Mouse (Mus musculus) heart, adult 2 months (tissue): ENCODE measurements around the gene Plk3. TPM values are rescaled to one million over a fixed set of nuclear protein-coding genes. Genes with fewer than 3 reads are reported as not detected.

Source experiments
- DNase-seq, 2 experiments: peaks; one replicate each; pipeline ENCODE4 v3.0.0; 2021
- H3K27ac ChIP-seq: fragments of 200-600 bp; 2 replicates; pipeline ENCODE4 v1.8.1; 2022
- H3K27me3 ChIP-seq: fragments of 200-500 bp; 2 replicates; pipeline ENCODE4 v1.6.1; 2012; ENCODE audit warnings: mild to moderate bottlenecking, low read length, inconsistent platforms, mixed read lengths; ENCODE audit not compliant: control insufficient read depth, insufficient read depth
- H3K36me3 ChIP-seq: fragments of 200-500 bp; 2 replicates; pipeline ENCODE4 v1.6.1; 2012; ENCODE audit warnings: low read length, inconsistent platforms; ENCODE audit not compliant: control insufficient read depth, insufficient read depth
- H3K4me1 ChIP-seq: fragments of 200-500 bp; 2 replicates; pipeline ENCODE4 v1.6.1; 2011; ENCODE audit warnings: low read length; ENCODE audit not compliant: control insufficient read depth, insufficient read depth
- H3K4me3 ChIP-seq: fragments of 200-600 bp; 2 replicates; pipeline ENCODE4 v1.8.1; 2022
- H3K79me2 ChIP-seq: fragments of 200-500 bp; replicated peaks from 2 replicates; pipeline ENCODE4 v1.6.1; 2012; ENCODE audit warnings: mild to moderate bottlenecking, inconsistent platforms, low read length, moderate library complexity, mixed read lengths; ENCODE audit not compliant: control insufficient read depth, insufficient read depth
- H3K9ac ChIP-seq: fragments of 200-500 bp; 2 replicates; pipeline ENCODE4 v1.6.1; 2012; ENCODE audit warnings: low read depth, mild to moderate bottlenecking, control low read depth, inconsistent platforms, low read length, mixed read lengths
- CTCF ChIP-seq: fragments of 200-600 bp; IDR thresholded peaks from 2 replicates; pipeline ENCODE4 v1.8.1; 2022; ENCODE audit warnings: antibody characterized with exemption, mild to moderate bottlenecking, moderate library complexity
- EP300 ChIP-seq: fragments of 200-500 bp; IDR thresholded peaks from 2 replicates; pipeline ENCODE4 v1.6.1; 2011; ENCODE audit warnings: low read depth, low read length, control low read depth; ENCODE audit not compliant: insufficient read depth
- POLR2A ChIP-seq: fragments of 200-500 bp; IDR thresholded peaks from 2 replicates; pipeline ENCODE4 v1.6.1; 2011; ENCODE audit warnings: mild to moderate bottlenecking, low read depth, low read length, control low read depth; ENCODE audit not compliant: insufficient read depth
- WGBS: fragments of 180-500 bp; shearing (Covaris S2); methylation state at CpG from one replicate; pipeline ENCODE4 v1.1.7; 2018; 5-methylcytosine and 5-hydroxymethylcytosine counted together
- intact Hi-C: fragments of 180-260 bp; cut with DNase I; formaldehyde crosslinking; loops from one replicate; pipeline ENCODE4 v1.15.1; 2025
- polyA plus RNA-seq: library from polyadenylated mRNA; depleted of rRNA; stranded (reverse); fragments of >200 nt; gene quantifications from 2 replicates; pipeline ENCODE4 v1.2.3, GENCODE M21; 2012
- total RNA-seq, 2 experiments: library from RNA; stranded (reverse); gene quantifications; 2 replicates each; pipeline ENCODE4 v1.2.3; 2021

Gene Plk3
- total and polyA plus RNA-seq, 3 experiments = 1.4 to 4.5 (median 1.9) TPM

GRCm38 (mm10) chr4:117098764-117099036 lies 35.1 kb downstream of the Plk3 start:
- WGBS = 79% methylated on average over 2 of the region's 2 CpGs
- TF ChIP-seq POLR2A (no peak), EP300 (no peak), CTCF (no peak)
- intact Hi-C loops = loop anchor here (5.0 kb wide), 1 partner anchor 39 kb away; no protein-coding TSS in a partner anchor
- no peak for DNase-seq
- no peaks in the 10 kb centered on the region for H3K36me3 ChIP-seq
- H3K79me2 ChIP-seq = no peaks in the 10 kb centered on the region
- no peak overlapping the region for H3K9ac ChIP-seq
- no peak overlapping the region for H3K4me3 ChIP-seq
- H3K4me1 ChIP-seq = peaks cover 6% of the 10 kb centered on the region
- no peak overlapping the region for H3K27ac ChIP-seq
- 0 out of 2 replicates have a peak, but pooled peaks cover 2% of the 10 kb centered on the region for H3K27me3 ChIP-seq

DNA sequence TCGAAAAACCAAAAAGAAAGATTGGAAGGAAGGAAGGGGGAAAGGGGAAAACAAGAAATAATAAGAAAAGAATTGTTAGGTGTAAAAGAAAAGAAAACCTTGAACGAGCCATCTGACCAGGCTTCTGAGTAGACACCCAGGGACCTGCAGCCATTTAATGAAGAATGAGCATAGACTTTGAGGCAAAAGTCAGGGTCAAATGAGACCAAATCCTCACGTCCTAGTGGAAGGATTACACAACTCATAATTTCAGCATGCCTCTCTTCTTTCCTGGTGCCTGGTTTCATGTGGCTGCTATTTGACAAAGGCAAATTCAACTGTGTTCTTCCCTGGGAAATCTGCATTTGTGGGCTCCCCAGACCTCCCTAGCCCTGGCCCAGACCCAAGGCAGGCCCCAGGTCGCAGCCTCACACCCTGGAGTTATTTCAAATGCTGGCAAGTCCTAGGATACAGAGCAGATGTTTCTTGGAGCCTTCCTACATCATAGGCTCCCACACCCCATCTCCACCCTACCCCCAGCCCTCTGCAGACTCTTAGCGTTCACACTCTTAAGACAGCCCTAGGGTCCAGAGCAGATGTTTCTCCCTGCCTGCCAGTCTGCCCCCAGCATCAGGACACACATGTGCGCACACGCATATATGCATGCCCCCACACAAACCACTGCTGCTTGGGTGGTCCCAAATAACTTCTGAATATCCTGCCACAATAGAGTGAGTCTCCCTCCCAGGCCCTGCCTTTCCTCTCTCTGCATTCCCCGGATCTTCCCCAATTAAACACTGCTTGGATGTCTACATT lies 35.6 kb downstream of the Plk3 start:
- 66% methylated on average over 8 of the region's 8 CpGs for WGBS
- TF ChIP-seq EP300 = no peak
- no peak for TF ChIP-seq CTCF
- no peak for TF ChIP-seq POLR2A
- DNase-seq = peak in 1 of 2 experiments; percentile 8
- Histone ChIP-seq H3K4me3 (no peak overlapping the region), H3K79me2 (no peaks in the 10 kb centered on the region), H3K9ac (no peak overlapping the region), H3K27ac (no peak overlapping the region; the same call in 1 of the 2 replicates), H3K4me1 (peaks cover 6% of the 10 kb centered on the region), H3K27me3 (0 out of 2 replicates have a peak, but pooled peaks cover 2% of the 10 kb centered on the region), H3K36me3 (no peaks in the 10 kb centered on the region)
- intact Hi-C loops = loop anchor here (5.0 kb wide), 1 partner anchor 39 kb away; no protein-coding TSS in a partner anchor

- TF ChIP-seq CTCF = no peak
- no peak for TF ChIP-seq EP300
- no peak for TF ChIP-seq POLR2A
- 0 out of 2 replicates have a peak, but pooled peaks cover 2% of the 10 kb centered on the region for H3K27me3 ChIP-seq
- H3K4me3 ChIP-seq = peak overlapping the region; percentile 56
- H3K9ac ChIP-seq = peak overlapping the region; percentile 67
- no peaks in the 10 kb centered on the region for H3K36me3 ChIP-seq
- DNase-seq = peak; percentile 13 to 37
- intact Hi-C loops = loop anchor here (5.0 kb wide), 1 partner anchor 41 kb away; no protein-coding TSS in a partner anchor
- WGBS = 16% methylated on average over 5 of the region's 5 CpGs
- peaks cover 6% of the 10 kb centered on the region for H3K4me1 ChIP-seq
- no peaks in the 10 kb centered on the region for H3K79me2 ChIP-seq
- H3K27ac ChIP-seq = peak overlapping the region; percentile 60
These were observed 37.1 kb downstream of the Plk3 start for GRCm38 (mm10) chr4:117096666-117097065.

DNA sequence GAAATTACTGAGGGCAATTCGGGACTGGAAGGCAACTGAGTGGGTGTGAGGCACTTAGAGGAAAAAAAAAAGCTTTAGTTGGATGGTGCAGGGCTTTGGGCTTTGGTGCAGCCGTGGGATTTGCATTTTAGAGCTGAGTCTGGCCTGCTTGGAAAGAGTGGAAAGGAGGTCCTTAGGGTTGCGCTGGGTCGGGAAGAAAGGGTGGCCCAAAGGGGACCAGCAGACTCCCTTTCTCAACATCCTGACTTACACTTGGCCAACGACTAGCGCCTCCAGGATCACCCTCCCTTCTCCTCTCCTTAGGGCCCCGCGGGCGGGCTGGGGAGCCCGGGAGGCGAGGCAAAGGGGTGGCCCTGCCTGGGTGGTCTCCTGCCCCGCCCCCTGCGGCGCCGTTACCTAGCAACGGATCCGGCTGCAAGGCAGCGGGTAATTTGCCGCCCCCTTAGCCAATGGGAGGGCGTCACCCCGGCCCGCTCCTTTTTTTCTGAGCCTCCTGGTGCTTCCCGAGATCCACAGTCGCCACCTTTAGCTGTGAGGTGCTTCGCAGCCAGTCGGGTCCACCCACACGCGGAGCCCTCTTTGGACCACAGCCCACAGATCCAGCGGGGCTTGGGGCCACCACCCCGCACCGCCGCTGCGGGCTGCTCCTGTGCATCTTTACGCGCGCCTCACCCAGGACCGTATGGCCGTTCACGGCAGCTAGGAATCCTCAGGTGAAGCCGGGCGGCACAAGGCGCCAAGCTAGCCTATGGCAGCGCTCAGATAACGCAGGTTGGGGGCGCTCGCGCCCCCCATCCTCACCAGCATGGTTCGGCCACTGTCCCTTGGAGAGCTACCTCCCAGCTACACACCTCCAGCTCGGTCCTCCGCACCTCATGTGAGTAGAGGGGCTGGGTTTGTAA lies 38.0 kb downstream of the Plk3 start, which contains the start of gene Ptch2:
Ptch2 (plus strand) TSS at position 525 of the 902 bp plus-strand sequence.
- Histone ChIP-seq H3K79me2 (no peaks in the 10 kb centered on the region), H3K4me3 (peak within 1 kb of the TSS; percentile 56), H3K9ac (peak within 1 kb of the TSS; percentile 67), H3K36me3 (no peaks in the 10 kb centered on the region), H3K27me3 (0 out of 2 replicates have a peak, but pooled peaks cover 2% of the 10 kb centered on the region), H3K4me1 (peaks cover 6% of the 10 kb centered on the region), H3K27ac (peak within 1 kb of the TSS; percentile 60)
- TF ChIP-seq EP300 (no peak), CTCF (0 out of 2 replicates have a peak, but pooled peaks have one; percentile 11)
- intact Hi-C loops = loop anchor here (5.0 kb wide), 1 partner anchor 41 kb away; no protein-coding TSS in a partner anchor
- 3% methylated on average over 50 of the region's 50 CpGs for WGBS
- peak; percentile 80 to 83 for DNase-seq

- no peaks in the 10 kb centered on the region for H3K36me3 ChIP-seq
These were observed 39.0 kb downstream of the Plk3 start for GRCm38 (mm10) chr4:117094626-117095361.

More at GRCm38 (mm10) chr4:117094626-117095361, 39.0 kb downstream of the Plk3 start:
- Histone ChIP-seq H3K27me3 (0 out of 2 replicates have a peak, but pooled peaks cover 2% of the 10 kb centered on the region), H3K9ac (no peak overlapping the region), H3K4me3 (no peak overlapping the region), H3K79me2 (no peaks in the 10 kb centered on the region), H3K27ac (no peak overlapping the region; the same call in 1 of the 2 replicates), H3K4me1 (peaks cover 4% of the 10 kb centered on the region)
- no peak for DNase-seq
- no peak for TF ChIP-seq POLR2A
- no peak for TF ChIP-seq EP300
- TF ChIP-seq CTCF = no peak
- intact Hi-C loops = loop anchor here (5.0 kb wide), 1 partner anchor 43 kb away; no protein-coding TSS in a partner anchor
- 79% methylated on average over 3 of the region's 3 CpGs for WGBS
